Mouse (Mus musculus) hindbrain, embryonic 12.5 days (tissue): Measurements from ENCODE around the gene Tnnt3. TPM values are rescaled to one million over a fixed set of nuclear protein-coding genes. Genes with fewer than 3 reads are reported as not detected.
A peak's percentile ranks its signal among the peaks of the same experiment; 100 is the strongest.

ENCODE experiments used
- ATAC-seq: fragments of 200-750 bp; cut with Nextera tagmentation; 2 replicates; pipeline ENCODE4 v1.8.0; 2017; ENCODE audit warnings: moderate TSS enrichment; ENCODE audit not compliant: low FRiP score
- H3K27ac ChIP-seq: fragments of 300-500 bp; sonication (generic); 2 replicates; pipeline ENCODE4 v1.5.1; 2016; ENCODE audit warnings: mild to moderate bottlenecking
- H3K27me3 ChIP-seq: fragments of 300-500 bp; sonication (generic); 2 replicates; pipeline ENCODE4 v1.6.1; 2016; ENCODE audit warnings: mild to moderate bottlenecking
- H3K36me3 ChIP-seq: fragments of 300-500 bp; sonication (generic); 2 replicates; pipeline ENCODE4 v1.6.1; 2016; ENCODE audit warnings: mild to moderate bottlenecking
- H3K4me1 ChIP-seq: fragments of 300-500 bp; sonication (generic); 2 replicates; pipeline ENCODE4 v1.6.1; 2016
- H3K4me2 ChIP-seq: fragments of 300-500 bp; sonication (generic); replicated peaks from 2 replicates; pipeline ENCODE4 v1.6.1; 2016; ENCODE audit warnings: mild to moderate bottlenecking
- H3K4me3 ChIP-seq: fragments of 300-500 bp; sonication (generic); 2 replicates; pipeline ENCODE4 v1.5.1; 2016; ENCODE audit warnings: mild to moderate bottlenecking
- H3K9ac ChIP-seq: fragments of 300-500 bp; sonication (generic); 2 replicates; pipeline ENCODE4 v1.6.1; 2016; ENCODE audit warnings: mild to moderate bottlenecking, moderate library complexity
- H3K9me3 ChIP-seq: fragments of 300-500 bp; sonication (generic); replicated peaks from 2 replicates; pipeline ENCODE4 v1.6.1; 2016; ENCODE audit warnings: mild to moderate bottlenecking
- WGBS: fragments of 180-500 bp; shearing (Covaris S2); methylation state at CpG from one replicate; pipeline ENCODE4 v1.1.7; 2016; 5-methylcytosine and 5-hydroxymethylcytosine counted together
- polyA plus RNA-seq: library from polyadenylated mRNA; unstranded; fragments of >200 nt; fragmentation: Nextera tagmentation; extraction: Ambion mirVana; gene quantifications from 2 replicates; pipeline ENCODE4 v1.2.1, GENCODE M21; 2016

The Tnnt3 gene
- polyA plus RNA-seq, 1 experiment from 2014 or later: 1.8 TPM

DNA sequence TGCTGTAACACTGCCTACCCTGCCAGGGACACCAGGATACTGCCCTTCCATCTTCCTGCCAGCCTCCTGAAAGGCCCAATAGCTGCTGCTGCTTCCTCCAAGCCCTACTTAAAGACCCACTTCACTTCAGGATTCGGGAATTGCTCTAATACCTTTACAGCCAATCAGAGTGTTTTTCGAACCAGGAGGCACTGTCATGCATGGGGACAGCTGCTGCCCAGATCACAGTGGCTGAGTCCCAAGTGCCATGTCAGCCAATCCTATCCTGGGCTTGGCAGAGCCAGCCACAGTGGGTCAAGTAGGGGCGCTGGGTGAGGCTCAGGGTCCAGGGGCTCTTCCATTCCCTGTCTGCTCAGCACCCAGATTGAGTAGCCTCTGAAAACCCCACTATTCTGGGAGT, 2.5 kb upstream of the Tnnt3 start:
- Histone ChIP-seq H3K27me3 (no peaks in the 10 kb centered on the region), H3K4me2 (no peak overlapping the region), H3K4me1 (no peaks in the 10 kb centered on the region), H3K27ac (no peak overlapping the region), H3K4me3 (no peak overlapping the region), H3K9me3 (no peaks in the 10 kb centered on the region), H3K36me3 (no peaks in the 10 kb centered on the region), H3K9ac (no peak overlapping the region)
- no peak for ATAC-seq
- 79% methylated on average over 3 of the region's 3 CpGs for WGBS

DNA sequence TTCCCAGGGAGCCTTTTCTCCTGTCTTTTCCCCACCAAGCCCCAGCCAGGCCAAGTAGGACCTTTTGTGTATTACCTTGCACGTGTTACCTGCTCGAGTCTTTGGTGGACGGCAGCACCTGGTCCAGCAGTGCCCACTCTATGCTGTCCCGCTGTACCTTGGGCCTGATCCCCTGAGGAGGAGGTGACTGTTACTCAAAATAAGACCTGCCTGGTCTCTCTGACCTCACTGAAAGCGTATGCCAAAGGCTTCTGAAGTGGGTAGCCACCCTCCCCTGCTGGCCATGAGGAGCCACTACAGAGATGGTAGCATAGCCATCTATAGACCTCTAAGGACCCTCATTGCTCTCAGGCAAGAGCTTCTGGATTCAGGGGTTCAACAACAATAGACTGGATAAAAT, 1.8 kb upstream of the Tnnt3 start:
- no peak overlapping the region for H3K9ac ChIP-seq
- no peaks in the 10 kb centered on the region for H3K4me1 ChIP-seq
- ATAC-seq: no peak
- WGBS: 77% methylated on average over 5 of the region's 5 CpGs
- no peaks in the 10 kb centered on the region for H3K36me3 ChIP-seq
- no peak overlapping the region for H3K4me2 ChIP-seq
- no peak overlapping the region for H3K27ac ChIP-seq
- no peaks in the 10 kb centered on the region for H3K27me3 ChIP-seq
- no peaks in the 10 kb centered on the region for H3K9me3 ChIP-seq
- H3K4me3 ChIP-seq: no peak overlapping the region

DNA sequence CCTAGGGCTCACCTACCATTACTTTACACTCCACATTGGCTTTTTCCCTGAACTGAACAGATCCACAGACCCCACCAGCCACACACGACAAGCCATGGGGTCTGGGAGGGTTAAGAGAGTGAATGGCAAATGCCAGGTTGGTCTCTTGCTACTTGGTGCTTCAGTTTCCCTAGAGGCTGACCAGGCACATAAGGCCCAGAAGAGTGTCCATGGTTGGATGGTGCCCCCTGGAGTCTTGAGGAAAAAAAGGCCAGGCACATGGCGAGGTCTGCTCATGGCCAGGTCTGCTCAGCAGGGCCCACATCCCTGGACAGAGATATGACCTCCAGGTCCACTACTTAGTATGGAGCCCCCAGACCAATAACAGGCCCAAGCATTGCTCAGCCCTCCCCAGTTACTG, 861 bp upstream of the Tnnt3 start:
- H3K4me2 ChIP-seq: no peak overlapping the region
- WGBS: 86% methylated on average over 2 of the region's 2 CpGs
- H3K36me3 ChIP-seq: no peaks in the 10 kb centered on the region
- H3K9ac ChIP-seq: no peak overlapping the region
- no peaks in the 10 kb centered on the region for H3K9me3 ChIP-seq
- H3K4me3 ChIP-seq: no peak overlapping the region
- no peaks in the 10 kb centered on the region for H3K27me3 ChIP-seq
- no peaks in the 10 kb centered on the region for H3K4me1 ChIP-seq
- no peak overlapping the region for H3K27ac ChIP-seq
- ATAC-seq: no peak

DNA sequence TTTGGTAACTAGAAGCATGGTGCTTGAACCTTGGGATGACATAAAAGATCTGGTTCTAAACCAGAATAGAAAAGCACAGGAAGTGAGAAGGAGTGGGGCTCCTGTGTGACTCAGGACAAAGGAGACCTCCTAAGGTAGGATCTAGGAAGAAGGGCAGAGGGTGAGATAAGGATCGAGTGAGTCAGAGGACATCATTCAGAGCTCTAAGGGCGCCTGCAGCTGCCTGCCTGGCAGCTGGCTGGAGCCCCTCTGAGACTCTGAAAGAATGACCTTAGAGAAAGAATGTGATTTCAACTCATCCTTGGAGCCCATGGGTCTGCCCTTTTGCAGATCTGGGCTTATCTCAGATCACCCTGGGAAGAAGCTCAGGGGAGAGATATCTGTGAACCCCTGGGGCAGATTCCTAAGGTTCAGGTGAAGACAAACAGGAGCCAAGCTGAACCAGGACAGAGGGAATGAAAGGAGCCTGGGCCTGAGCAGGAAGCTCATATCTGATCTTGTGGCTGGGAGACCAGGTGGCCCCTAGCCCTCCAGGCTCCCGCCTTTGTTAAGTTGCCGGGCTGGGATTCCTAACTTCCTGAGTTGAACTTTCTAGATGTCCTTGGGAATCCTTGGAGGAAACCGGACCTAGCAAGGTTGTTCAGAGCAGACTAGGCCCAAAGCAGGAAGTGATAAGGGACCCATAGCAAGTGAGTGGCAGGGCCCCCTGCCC, 530 bp downstream of the Tnnt3 start:
- Histone ChIP-seq H3K4me3 (no peak overlapping the region), H3K27me3 (no peaks in the 10 kb centered on the region), H3K36me3 (no peaks in the 10 kb centered on the region), H3K4me2 (no peak overlapping the region), H3K9me3 (no peaks in the 10 kb centered on the region), H3K27ac (no peak overlapping the region), H3K4me1 (no peaks in the 10 kb centered on the region), H3K9ac (no peak overlapping the region)
- 71% methylated on average over 5 of the region's 5 CpGs for WGBS
- ATAC-seq: no peak

DNA sequence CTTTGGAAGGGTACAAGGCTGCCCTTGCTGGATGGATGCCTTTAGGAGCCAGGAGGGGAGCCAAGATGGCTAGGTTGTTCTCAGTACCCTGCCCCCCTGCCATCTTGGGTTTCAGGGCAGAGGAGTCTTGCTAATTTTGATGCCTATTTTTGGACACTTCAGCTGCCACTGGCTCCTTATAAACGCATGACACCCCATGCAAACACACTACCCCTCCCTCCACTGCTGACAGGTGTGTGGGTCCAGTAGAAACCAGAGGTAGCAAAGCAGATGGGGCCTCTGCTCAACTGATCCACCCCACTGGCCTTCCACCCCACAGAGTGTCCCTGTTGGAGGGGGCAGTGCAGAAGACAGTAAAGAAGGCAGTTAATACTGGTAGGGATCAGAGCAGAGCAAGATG, 1.4 kb downstream of the Tnnt3 start:
- ATAC-seq: no peak
- Histone ChIP-seq H3K9me3 (no peaks in the 10 kb centered on the region), H3K36me3 (no peaks in the 10 kb centered on the region), H3K9ac (no peak overlapping the region), H3K4me2 (no peak overlapping the region), H3K4me3 (no peak overlapping the region), H3K27ac (no peak overlapping the region), H3K27me3 (no peaks in the 10 kb centered on the region), H3K4me1 (peaks cover under 1% of the 10 kb centered on the region; the same call in 1 of the 2 replicates)
- 78% methylated on average over 1 of the region's 1 CpGs for WGBS

DNA sequence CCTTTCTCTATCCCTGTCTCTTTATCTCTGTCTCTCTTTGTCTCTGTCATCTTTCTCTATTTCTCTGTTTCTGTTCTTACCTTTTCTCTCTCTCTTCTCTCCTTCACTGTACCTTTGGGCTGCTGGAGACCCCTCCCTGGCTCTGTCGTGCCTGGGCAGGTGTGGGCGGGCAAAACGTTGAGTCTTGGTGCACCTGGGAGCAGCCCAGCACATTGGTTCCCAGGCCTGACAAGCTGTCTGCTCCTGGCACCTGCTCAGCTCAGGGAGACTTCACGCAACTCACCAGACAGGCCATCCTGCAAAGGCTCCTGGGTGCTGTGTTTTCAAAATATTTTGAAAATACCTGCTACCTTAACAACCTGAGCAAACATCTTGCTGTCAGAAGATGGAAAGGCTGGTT, 4.6 kb downstream of the Tnnt3 start:
- Histone ChIP-seq H3K4me1 (peaks cover 19% of the 10 kb centered on the region), H3K4me2 (no peak overlapping the region), H3K27ac (no peak overlapping the region), H3K9me3 (no peaks in the 10 kb centered on the region), H3K4me3 (no peak overlapping the region), H3K27me3 (peaks cover 5% of the 10 kb centered on the region), H3K36me3 (no peaks in the 10 kb centered on the region), H3K9ac (no peak overlapping the region)
- no peak for ATAC-seq
- 87% methylated on average over 4 of the region's 4 CpGs for WGBS

DNA sequence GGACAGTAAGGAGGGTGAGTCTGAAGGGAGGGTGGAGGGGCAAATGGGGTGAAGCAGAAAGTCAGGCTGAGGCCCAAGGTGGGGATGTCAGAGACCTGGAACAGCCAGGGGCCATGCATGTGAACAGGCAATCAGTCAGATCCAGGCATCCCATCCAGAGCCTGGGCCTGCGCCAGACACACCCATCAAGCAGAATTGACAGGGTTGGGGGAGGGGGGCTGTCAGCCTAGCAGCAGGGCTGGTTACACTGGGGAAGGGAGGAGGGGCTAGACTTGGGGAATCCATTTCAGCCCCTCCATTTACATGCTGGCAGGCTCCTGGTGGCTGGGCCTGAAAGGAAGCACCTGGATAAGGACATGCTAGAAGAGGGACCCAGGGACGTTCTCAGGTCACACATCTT, 7.3 kb downstream of the Tnnt3 start:
- Histone ChIP-seq H3K9ac (peak overlapping the region; percentile 23; the same call in 1 of the 2 replicates), H3K4me1 (peaks cover 34% of the 10 kb centered on the region), H3K36me3 (no peaks in the 10 kb centered on the region), H3K27me3 (peaks cover 6% of the 10 kb centered on the region), H3K27ac (peak overlapping the region; percentile 64), H3K4me2 (no peak overlapping the region), H3K4me3 (no peak overlapping the region), H3K9me3 (no peaks in the 10 kb centered on the region)
- WGBS: 14% methylated on average over 2 of the region's 2 CpGs
- peak; percentile 73 for ATAC-seq

DNA sequence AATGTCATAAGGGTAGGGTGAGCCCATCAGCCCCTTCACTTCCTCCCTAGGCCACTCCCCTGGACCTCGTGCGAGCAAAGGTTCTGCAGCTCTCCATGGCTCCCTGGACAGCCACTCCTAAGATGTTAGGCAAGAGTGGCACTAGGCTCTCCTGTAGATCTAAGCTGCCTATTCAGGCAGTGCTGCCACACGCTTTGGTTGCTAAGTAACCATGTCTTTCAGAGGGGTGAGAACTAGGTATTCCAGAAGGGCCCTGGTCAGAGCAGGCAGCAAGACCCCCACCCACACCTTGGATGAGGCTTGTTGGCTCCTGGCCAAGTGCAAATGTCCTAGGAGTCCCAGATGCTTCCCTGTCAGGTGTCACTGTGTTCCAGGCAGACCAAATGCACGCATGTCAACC, 7.9 kb downstream of the Tnnt3 start:
- peaks cover 34% of the 10 kb centered on the region for H3K4me1 ChIP-seq
- no peak overlapping the region for H3K4me3 ChIP-seq
- peak overlapping the region; percentile 49 for H3K27ac ChIP-seq
- H3K4me2 ChIP-seq: no peak overlapping the region
- no peaks in the 10 kb centered on the region for H3K9me3 ChIP-seq
- H3K36me3 ChIP-seq: no peaks in the 10 kb centered on the region
- 26% methylated on average over 4 of the region's 4 CpGs for WGBS
- ATAC-seq: peak; percentile 56
- H3K9ac ChIP-seq: no peak overlapping the region
- H3K27me3 ChIP-seq: peaks cover 6% of the 10 kb centered on the region

DNA sequence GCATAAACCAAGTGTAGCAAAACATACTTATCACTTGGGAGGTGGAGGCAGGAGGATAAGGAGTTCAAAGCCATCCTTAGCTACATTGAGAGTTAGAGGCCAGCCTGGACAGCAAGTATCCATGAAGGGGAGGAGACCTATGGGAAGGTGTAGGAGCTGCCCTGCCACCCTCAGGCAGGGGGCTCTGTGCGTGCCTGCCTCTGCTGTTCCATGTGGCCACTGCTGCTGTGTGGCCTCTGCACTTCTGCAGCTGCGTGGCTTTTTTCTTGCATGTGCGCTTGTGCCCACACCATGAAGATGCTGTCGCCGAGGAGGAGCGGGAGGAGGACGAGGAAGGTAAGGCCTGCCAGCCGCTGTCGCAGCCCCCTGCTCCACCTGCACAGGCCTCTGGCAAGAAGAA, 8.8 kb downstream of the Tnnt3 start:
- WGBS: 95% methylated on average over 9 of the region's 9 CpGs

DNA sequence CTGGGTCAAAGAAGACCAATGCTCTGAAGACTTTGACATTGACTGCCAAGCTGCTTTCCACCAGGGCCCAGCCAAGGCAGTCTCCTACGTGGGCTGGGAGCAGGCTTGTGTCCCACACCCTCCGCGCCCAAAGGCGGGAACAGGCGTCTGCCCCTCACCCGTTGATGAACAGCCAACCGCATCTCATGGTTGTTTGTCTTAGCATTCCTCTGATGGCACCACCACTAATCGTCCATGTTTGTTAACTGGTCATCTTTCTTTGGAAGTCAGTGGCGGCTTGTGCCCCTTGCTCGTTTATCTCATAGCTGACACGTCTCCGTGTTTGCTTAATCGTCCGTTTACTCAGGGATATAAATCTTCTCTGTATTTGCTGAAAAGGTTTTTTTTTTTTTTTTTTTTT, 10.9 kb downstream of the Tnnt3 start:
- no peaks in the 10 kb centered on the region for H3K36me3 ChIP-seq
- no peak overlapping the region for H3K4me2 ChIP-seq
- no peak overlapping the region for H3K4me3 ChIP-seq
- WGBS: 28% methylated on average over 14 of the region's 14 CpGs
- no peak for ATAC-seq
- H3K9ac ChIP-seq: no peak overlapping the region
- peak overlapping the region; percentile 92 for H3K27ac ChIP-seq
- peaks cover 6% of the 10 kb centered on the region for H3K27me3 ChIP-seq
- peaks cover 34% of the 10 kb centered on the region for H3K4me1 ChIP-seq
- no peaks in the 10 kb centered on the region for H3K9me3 ChIP-seq

More for the DNA sequence above, 8.8 kb downstream of the Tnnt3 start:
- Histone ChIP-seq H3K36me3 (no peaks in the 10 kb centered on the region), H3K27me3 (peaks cover 6% of the 10 kb centered on the region), H3K9me3 (no peaks in the 10 kb centered on the region), H3K4me1 (peaks cover 34% of the 10 kb centered on the region), H3K4me2 (no peak overlapping the region), H3K9ac (no peak overlapping the region), H3K27ac (no peak overlapping the region), H3K4me3 (no peak overlapping the region)
- ATAC-seq: no peak

DNA sequence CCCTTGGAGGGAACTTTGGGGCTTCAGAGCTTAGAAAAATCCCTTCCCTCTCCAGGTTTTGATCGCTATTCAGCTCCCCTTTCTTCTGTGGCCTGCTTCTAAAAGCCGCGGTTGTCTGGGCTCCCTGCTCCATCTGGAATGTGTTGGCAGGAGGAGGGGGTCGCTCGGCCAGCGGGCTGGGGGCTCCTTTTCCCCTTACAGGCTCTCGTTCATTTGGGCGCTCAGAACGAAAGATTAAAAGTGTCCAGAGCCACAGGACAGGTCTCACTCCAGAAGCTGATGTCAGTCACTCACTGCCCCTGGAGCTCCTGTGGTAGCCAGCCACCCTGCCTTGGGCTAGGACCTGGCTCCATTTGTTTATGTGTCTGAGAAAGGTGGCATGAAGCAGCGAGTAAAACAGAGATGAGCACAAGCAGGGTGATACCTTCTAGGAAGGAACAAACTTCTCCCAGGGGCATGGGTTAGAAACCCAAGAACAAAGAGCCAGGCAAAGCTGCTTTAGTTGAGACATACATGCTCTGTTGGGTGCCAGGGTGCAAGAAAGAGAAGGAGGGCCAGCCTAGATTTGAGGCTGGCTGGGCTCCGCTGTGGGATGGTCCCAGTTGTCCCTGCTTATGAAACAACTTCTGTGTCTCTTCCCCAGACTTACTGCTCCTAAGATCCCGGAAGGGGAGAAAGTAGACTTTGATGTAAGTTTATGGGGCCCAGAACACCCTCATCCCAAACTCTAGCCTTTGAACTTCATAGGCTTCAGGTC, 11.6 kb downstream of the Tnnt3 start:
- H3K4me2 ChIP-seq: peak overlapping the region; percentile 21; the same call in 1 of the 2 replicates
- no peaks in the 10 kb centered on the region for H3K9me3 ChIP-seq
- H3K36me3 ChIP-seq: no peaks in the 10 kb centered on the region
- no peak for ATAC-seq
- H3K27me3 ChIP-seq: peaks cover 6% of the 10 kb centered on the region
- H3K9ac ChIP-seq: no peak overlapping the region
- 10% methylated on average over 12 of the region's 12 CpGs for WGBS
- H3K27ac ChIP-seq: peak overlapping the region; percentile 92
- H3K4me1 ChIP-seq: peaks cover 32% of the 10 kb centered on the region
- no peak overlapping the region for H3K4me3 ChIP-seq

DNA sequence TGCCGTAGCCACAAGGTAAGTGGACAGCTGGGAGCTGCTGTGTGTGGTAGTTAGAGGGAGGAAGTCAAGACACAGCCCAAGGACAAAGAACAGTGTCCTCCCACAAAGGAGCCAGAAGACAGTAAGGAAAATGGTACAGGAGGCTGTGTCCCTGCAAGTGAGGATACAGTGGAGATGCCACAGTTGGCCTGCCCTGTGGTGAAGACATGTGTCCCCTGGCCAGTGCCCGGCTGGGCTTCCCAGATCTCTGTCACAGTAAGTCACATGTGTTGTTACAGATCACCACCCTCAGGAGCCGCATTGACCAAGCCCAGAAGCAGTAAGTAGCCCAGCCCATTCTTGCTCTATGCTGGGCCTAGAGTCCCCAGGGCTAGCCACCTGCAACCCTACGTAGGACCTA, 15.4 kb downstream of the Tnnt3 start:
- 79% methylated on average over 4 of the region's 4 CpGs for WGBS

More for the DNA sequence above, 15.4 kb downstream of the Tnnt3 start:
- ATAC-seq: no peak
- H3K9ac ChIP-seq: no peak overlapping the region
- H3K27ac ChIP-seq: no peak overlapping the region; the same call in 1 of the 2 replicates
- H3K4me1 ChIP-seq: peaks cover 28% of the 10 kb centered on the region
- no peak overlapping the region for H3K4me2 ChIP-seq
- H3K27me3 ChIP-seq: no peaks in the 10 kb centered on the region
- no peaks in the 10 kb centered on the region for H3K9me3 ChIP-seq
- no peaks in the 10 kb centered on the region for H3K36me3 ChIP-seq
- no peak overlapping the region for H3K4me3 ChIP-seq
